Mouse (Mus musculus) layer of hippocampus, postnatal 36 days (tissue): ENCODE data around the gene Lancl1. TPM values are rescaled to one million over a fixed set of nuclear protein-coding genes. Genes with fewer than 3 reads are reported as not detected.

Source experiments
- DNase-seq, 2 experiments: peaks; one replicate each; pipeline ENCODE4 v3.0.0; 2022
- total RNA-seq, 2 experiments: library from RNA; stranded (reverse); gene quantifications; 2 replicates each; pipeline ENCODE4 v1.2.3; 2021

Gene Lancl1
- total RNA-seq, 2 experiments from 2014 or later: 178 to 205 TPM

GRCm38 (mm10) chr1:67014205-67014604 lies 24.5 kb downstream of the Lancl1 start:
- DNase-seq: no peak

DNA sequence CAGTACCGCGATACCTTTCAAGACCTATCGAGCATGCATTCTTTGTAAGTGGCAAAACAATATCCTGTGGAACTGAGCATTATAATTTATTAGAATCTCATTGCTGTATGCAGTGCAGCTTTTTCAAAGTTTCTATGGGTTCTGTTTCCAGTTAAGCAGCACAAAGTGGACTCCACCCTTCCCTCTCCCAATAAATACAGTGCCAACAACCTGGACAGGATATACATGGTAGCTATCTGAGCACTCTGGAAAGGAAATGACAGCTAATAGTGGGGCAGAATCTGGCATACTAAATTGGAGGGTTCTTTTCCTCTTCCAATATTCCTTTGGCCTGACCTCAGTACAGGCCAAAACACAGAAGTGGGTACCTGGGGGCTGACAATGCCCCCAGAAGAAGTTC lies 28.2 kb downstream of the Lancl1 start:
- DNase-seq: no peak

DNA sequence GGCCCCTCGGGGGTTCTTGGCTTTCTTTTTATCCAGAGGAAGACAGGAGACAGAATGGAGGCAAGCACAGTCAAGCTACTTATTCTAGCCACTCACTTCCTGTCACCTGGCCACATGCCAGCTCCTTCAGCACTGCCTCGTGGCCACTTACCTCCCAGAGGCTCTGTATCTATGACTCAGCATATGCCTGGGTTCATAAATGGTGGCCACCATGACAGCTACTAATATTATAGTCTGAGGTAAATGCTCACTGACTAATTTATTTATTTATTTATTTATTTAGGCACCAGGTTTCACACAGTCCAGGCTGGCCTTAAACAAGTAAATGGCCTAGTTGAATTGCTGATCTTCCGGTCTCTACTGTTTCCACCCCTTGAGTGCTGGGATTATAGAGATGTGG lies 35.0 kb downstream of the Lancl1 start:
- DNase-seq: no peak

- no peak for DNase-seq
Observed at GRCm38 (mm10) chr1:67002226-67002625, 36.4 kb downstream of the Lancl1 start.

- no peak for DNase-seq
Observed at GRCm38 (mm10) chr1:67001367-67001766, 37.3 kb downstream of the Lancl1 start.

DNA sequence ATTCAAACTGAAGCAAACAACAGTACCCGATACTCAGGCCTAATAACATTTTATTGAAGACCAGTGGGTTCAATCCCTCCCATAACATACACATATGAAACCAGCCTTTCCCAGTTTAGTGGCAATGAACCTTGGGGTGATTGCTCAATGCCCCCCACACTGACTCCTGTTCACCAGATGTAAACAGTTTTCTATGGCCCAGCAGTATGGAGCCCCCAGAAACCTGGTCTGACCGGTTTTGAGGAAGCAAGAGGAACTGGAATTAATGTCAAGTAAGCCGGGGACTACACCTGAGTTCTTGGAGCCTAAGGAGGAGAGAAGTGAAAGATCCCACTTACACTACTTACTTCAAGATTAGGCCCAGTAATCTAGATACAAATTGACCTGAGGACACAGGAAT lies 38.2 kb downstream of the Lancl1 start:
- no peak for DNase-seq

DNA sequence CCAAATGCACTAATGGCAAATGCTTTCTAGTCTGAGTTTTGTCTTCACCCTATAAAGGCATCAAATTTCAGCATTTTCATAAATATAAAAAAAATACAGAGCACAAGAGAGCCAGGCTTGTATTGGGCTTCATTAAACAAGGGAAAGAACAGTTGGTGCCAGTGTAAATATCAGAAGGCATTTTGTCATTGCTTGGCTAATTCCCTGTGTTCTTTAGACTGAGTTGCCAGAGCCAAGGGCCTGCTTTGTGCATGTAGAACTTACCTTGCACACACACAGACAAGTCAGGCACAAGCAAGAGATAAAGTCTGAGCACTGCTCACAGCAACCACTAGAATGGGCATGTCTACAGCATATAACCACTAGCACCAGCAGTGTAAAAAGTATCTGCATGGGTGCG lies 40.1 kb downstream of the Lancl1 start:
- DNase-seq: no peak

DNA sequence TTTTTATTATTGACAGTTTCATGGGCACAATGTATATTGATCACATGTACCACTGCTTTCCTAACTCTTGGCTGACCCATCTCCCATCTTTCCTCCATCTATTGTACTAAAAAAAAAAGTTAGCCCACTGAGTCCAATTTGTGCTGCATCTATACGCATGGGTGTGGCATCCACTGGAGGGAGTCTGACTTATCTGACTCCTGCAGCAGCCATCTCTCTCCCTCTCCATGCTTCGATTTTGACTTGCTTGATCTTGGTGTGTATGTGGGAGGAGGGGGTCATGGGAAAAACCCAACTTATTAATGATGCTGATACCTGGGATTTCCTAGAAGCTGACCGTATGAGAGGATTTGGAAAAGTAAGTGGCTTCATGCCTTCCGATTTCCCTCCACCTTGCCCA lies 40.5 kb downstream of the Lancl1 start:
- DNase-seq: no peak

DNA sequence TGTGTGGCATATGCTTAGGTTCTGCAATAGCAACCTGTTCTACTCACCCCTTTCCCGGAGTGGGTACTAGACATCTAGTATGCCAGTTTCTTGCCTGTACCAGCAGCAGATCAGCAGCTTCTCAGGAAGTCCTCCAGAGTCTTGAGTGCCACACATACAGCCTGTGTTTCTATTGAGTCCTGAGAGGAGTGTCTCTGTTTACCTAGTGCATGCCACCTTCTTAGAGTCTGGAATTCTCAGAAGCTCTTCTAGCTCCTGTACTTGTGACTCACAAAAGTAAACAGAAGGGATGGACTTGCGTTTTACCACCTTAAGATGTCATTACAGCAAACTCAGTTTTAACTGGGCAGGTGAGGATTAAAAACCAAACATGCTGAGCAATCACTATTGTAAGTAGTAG lies 41.9 kb downstream of the Lancl1 start:
- no peak for DNase-seq

DNA sequence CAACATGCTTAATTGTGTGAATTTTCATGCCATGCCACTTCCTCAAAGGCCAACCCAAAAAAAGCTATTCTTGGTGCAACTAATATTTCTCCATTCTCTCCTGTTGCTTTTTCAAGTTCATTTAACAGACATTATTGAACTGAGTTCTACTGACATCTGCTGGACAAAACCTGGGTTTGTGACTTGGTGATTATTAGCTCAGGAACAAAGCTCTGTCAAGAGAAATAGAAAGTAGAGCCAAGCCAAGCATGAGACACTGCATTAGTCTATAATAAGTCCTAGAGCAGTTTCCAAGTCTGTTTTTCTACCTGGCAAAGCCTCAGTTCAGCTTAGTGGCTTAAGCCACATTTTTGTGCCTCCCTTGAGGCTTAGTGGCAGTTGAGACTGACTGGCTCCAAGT lies 45.9 kb downstream of the Lancl1 start:
- DNase-seq: no peak

GRCm38 (mm10) chr1:66987558-66988190 lies 51.0 kb downstream of the Lancl1 start:
- DNase-seq: no peak

- DNase-seq: no peak
Observed at GRCm38 (mm10) chr1:66985906-66986305, 52.8 kb downstream of the Lancl1 start.

- no peak for DNase-seq
Observed at GRCm38 (mm10) chr1:66985129-66985698, 53.5 kb downstream of the Lancl1 start.

DNA sequence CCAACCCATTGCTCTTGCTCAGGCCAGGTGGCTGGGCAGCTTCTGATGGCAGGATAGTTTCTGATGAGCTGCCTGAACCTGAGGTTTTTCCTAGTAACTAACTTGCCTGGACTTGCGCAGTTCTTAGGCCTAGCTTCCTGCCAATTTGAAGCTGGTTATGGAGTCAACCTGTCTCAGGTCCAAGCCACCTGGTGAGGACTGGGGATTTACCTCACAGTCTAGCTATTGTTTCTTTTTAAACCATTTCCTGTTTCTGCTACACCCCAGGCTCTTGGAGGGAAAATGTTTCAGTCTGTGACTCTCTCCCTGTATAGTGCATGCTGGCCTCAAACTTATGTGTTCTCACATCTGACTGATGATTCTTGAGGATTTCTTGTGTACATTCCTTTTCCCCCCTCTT lies 58.5 kb downstream of the Lancl1 start:
- no peak for DNase-seq

- DNase-seq: no peak
Observed at GRCm38 (mm10) chr1:66975456-66975855, 63.2 kb downstream of the Lancl1 start.

DNA sequence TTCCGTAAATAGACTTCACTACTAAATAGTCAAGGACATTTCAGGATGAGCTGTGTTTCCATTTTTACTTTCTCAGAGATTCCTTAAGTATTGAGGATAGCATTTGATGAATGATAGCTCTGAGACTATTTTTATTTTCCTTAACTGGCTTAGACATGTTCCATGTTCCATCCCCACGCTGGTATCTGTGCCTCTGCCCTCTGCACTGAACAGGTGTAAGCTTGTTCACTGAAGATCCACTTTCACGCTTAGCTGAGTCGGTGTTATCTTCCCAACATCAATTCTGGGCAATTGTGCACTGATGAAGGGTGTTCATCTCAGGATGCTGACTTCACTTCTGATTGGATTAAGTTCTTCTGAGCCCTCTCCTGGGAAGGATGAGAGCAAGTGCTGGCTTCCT lies 73.8 kb downstream of the Lancl1 start:
- no peak for DNase-seq

DNA sequence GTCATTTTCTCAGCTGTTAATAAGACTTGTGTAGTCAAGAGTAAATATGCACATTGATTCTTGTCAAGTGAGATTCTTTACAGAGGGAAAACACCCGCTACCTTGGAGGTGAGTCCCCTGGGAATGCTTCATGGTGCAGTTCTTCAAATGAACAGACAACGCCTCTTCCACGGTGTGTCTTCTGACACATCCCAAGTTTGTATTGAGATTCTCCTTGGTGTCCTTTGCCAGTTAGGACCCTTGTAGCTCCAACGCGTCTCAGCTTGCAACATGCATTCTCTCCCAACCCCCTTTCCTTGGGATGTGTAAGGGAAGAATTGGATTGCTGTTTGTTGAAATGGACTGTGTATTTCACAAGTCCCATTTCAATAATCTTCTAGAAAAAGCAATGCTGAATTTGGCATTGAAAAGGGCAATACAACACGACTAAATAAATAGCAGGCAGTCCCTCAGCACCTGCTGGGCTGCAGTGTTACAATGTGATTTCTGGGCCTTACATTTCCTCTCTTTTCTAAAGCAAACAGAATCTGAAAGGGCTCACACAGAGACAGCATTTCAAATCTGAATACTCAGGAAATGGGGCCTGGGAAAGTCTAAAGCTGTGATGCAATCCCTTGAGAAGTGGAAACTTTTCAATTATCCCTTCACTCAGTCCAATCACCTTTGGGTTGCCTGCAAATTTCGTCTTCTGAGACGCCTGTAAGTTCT lies 78.0 kb downstream of the Lancl1 start:
- DNase-seq: no peak

DNA sequence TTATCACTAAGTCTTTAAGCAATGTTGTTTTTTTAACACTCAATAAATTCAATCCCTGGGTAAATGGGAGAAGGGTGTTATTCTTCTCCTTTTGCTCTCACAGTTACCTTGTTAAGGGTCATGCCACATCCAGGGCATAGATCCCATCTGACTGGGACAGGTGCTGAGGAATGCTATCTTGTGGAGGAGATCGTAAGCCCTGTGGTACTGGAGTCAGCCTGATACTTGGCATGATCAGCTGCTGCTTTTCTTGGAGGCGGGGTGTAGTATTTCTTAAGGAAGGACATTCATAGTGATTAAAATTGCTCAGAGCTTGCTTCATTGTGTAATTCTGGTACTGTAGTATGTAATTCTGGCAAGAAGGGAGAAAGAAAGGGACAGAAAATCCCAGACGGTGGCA lies 81.3 kb downstream of the Lancl1 start:
- DNase-seq: no peak

DNA sequence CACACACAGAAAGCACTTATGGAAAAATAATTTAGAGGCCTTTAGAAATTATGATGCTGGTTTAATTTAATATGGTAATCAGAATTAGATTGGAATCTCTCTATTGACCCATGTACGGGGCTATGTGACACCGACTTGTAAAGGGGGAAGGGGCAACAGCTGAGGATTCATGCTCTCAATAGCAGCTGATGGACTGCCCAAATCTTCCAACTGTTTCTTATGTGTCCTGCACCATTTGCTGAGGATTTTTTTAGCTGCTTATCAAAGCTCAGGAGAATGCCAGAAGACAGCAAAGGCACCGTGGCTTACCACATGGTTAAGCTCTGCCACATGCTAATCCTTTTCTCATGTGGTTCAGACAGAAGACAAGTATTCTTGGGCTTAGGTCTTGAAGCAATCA lies 87.6 kb downstream of the Lancl1 start:
- no peak for DNase-seq

Other genes with a start within 250 kb of the Lancl1 start
- gene Kansl1l, start 221.3 kb downstream of the Lancl1 start, total RNA-seq: 10 to 100 TPM; 22.2 to 26.0 TPM
- gene Acadl, start 175.6 kb downstream of the Lancl1 start, total RNA-seq: 10 to 100 TPM; 32.3 to 34.2 TPM
- gene Myl1, start 93.5 kb downstream of the Lancl1 start, total RNA-seq: under 1 TPM; 0.56 to 0.97 TPM
- under 1 TPM; 0.10 to 0.12 TPM for gene Cps1, start 84.2 kb upstream of the Lancl1 start, total RNA-seq